Mouse (Mus musculus) forebrain, embryonic 16.5 days (tissue): ENCODE measurements around the gene Mrrf. TPM values are rescaled to one million over a fixed set of nuclear protein-coding genes. Genes with fewer than 3 reads are reported as not detected.
"Not testable (repeated sequence)": the region's sequence is repeated elsewhere in the genome, so short reads cannot be mapped to it uniquely, and the experiment has no call there.

Source experiments
- ATAC-seq: fragments of 200-750 bp; cut with Nextera tagmentation; 2 replicates; pipeline ENCODE4 v1.8.0; 2017; ENCODE audit warnings: mild to moderate bottlenecking, moderate library complexity
- H3K27ac ChIP-seq: fragments of 300-500 bp; sonication (generic); 2 replicates; pipeline ENCODE4 v1.5.1; 2014; ENCODE audit warnings: low read length, control low read depth
- H3K27me3 ChIP-seq: fragments of 300-500 bp; sonication (generic); replicated peaks from 2 replicates; pipeline ENCODE4 v1.6.1; 2014; ENCODE audit warnings: low read length; ENCODE audit not compliant: control insufficient read depth, insufficient read depth
- H3K36me3 ChIP-seq: fragments of 300-500 bp; sonication (generic); 2 replicates; pipeline ENCODE4 v1.6.1; 2014; ENCODE audit not compliant: control insufficient read depth, insufficient read depth
- H3K4me1 ChIP-seq: fragments of 300-500 bp; sonication (generic); replicated peaks from 2 replicates; pipeline ENCODE4 v1.6.1; 2014; ENCODE audit warnings: low read length; ENCODE audit not compliant: control insufficient read depth, insufficient read depth
- H3K4me2 ChIP-seq: fragments of 300-500 bp; sonication (generic); 2 replicates; pipeline ENCODE4 v1.6.1; 2014; ENCODE audit warnings: mild to moderate bottlenecking, low read length, control low read depth
- H3K4me3 ChIP-seq: fragments of 300-500 bp; sonication (generic); replicated peaks from 2 replicates; pipeline ENCODE4 v1.5.1; 2014; ENCODE audit warnings: mild to moderate bottlenecking, low read length, control low read depth
- H3K9ac ChIP-seq: fragments of 300-500 bp; sonication (generic); replicated peaks from 2 replicates; pipeline ENCODE4 v1.6.1; 2014; ENCODE audit warnings: low read depth, low read length, control low read depth
- H3K9me3 ChIP-seq: fragments of 300-500 bp; sonication (generic); 2 replicates; pipeline ENCODE4 v1.6.1; 2016; ENCODE audit warnings: low read length; ENCODE audit not compliant: control insufficient read depth
- WGBS: fragments of 180-500 bp; shearing (Covaris S2); extraction: QIAGEN DNeasy Blood & Tissue Kit; methylation state at CpG from one replicate; pipeline ENCODE4 v1.1.7; 2014; 5-methylcytosine and 5-hydroxymethylcytosine counted together
- polyA plus RNA-seq: library from polyadenylated mRNA; unstranded; fragments of >200 nt; fragmentation: Nextera tagmentation; extraction: Ambion mirVana; gene quantifications from 2 replicates; pipeline ENCODE4 v1.2.1, GENCODE M21; 2015

Gene Mrrf
- polyA plus RNA-seq, 1 experiment from 2014 or later = 26.4 TPM

- H3K4me1 ChIP-seq = no peaks in the 10 kb centered on the region
- H3K9ac ChIP-seq = no peak overlapping the region
- H3K27ac ChIP-seq = no peak overlapping the region
- no peaks in the 10 kb centered on the region for H3K9me3 ChIP-seq
- no peak overlapping the region for H3K4me2 ChIP-seq
- WGBS = 83% methylated on average over 3 of the region's 3 CpGs
- H3K27me3 ChIP-seq = peaks cover 22% of the 10 kb centered on the region
- no peak overlapping the region for H3K4me3 ChIP-seq
- peaks cover 12% of the 10 kb centered on the region for H3K36me3 ChIP-seq
- ATAC-seq = no peak
Measured at GRCm38 (mm10) chr2:36112632-36113031, 23.6 kb upstream of the Mrrf start.

- Histone ChIP-seq H3K9ac (no peak overlapping the region), H3K9me3 (no peaks in the 10 kb centered on the region), H3K27ac (no peak overlapping the region), H3K4me3 (no peak overlapping the region), H3K27me3 (no peaks in the 10 kb centered on the region), H3K36me3 (peaks cover 30% of the 10 kb centered on the region), H3K4me2 (no peak overlapping the region), H3K4me1 (no peaks in the 10 kb centered on the region)
- WGBS = 95% methylated on average over 9 of the region's 9 CpGs
- ATAC-seq = no peak
Measured at GRCm38 (mm10) chr2:36126795-36127429, 9.3 kb upstream of the Mrrf start.

- Histone ChIP-seq H3K4me1 (no peaks in the 10 kb centered on the region), H3K27me3 (no peaks in the 10 kb centered on the region), H3K9me3 (no peaks in the 10 kb centered on the region), H3K27ac (no peak overlapping the region), H3K9ac (no peak overlapping the region), H3K4me3 (no peak overlapping the region), H3K4me2 (no peak overlapping the region), H3K36me3 (peaks cover 32% of the 10 kb centered on the region)
- 83% methylated on average over 4 of the region's 4 CpGs for WGBS
- no peak for ATAC-seq
Measured at GRCm38 (mm10) chr2:36127973-36128372, 8.2 kb upstream of the Mrrf start.

DNA sequence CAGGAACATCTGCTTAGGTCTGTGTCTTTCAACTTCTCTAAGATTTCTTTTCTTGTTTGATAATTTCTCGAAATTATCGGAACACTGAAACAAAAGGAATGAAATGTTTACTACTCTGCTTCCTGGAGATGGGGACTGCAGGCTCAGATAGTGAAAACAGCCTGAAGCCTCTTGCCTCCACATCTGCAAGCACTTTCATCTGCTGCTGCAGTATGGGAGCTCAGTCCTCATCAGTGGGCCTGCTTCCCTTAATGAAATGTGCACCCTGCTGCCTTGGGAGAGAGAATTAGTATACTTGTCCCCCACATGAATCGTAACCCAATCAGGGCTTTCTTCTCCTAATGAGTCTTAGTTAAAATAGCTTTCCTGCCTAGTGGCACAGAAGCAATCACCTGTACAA is 7.1 kb upstream of the Mrrf start:
- no peak overlapping the region for H3K4me3 ChIP-seq
- no peaks in the 10 kb centered on the region for H3K9me3 ChIP-seq
- H3K36me3 ChIP-seq = peaks cover 38% of the 10 kb centered on the region
- no peak overlapping the region for H3K27ac ChIP-seq
- H3K27me3 ChIP-seq = no peaks in the 10 kb centered on the region
- H3K9ac ChIP-seq = no peak overlapping the region
- H3K4me2 ChIP-seq = no peak overlapping the region
- 79% methylated on average over 3 of the region's 3 CpGs for WGBS
- no peak for ATAC-seq
- H3K4me1 ChIP-seq = no peaks in the 10 kb centered on the region

DNA sequence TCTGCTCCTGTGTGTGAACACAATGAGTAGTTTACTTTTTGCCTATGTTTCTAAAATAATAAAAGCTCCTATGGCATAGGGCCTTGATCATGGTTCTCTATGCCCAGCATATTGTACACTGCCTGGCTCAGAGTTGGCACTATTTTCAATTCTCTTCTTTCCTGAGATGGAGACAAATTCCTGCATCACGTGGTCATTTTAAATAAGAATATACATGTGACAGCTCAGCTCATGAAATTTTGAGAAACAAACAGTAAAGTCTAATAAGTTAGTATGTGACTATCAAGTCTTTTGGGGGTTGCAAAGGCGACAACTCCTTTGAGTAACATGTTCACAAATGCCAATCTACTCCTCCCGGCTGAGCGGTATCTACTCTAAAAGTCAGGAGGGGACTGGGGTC is 302 bp upstream of the Mrrf start:
- WGBS = under 1% methylated on average over 4 of the region's 4 CpGs
- peak overlapping the region; percentile 78 for H3K4me3 ChIP-seq
- peak overlapping the region; percentile 67 for H3K4me2 ChIP-seq
- H3K9me3 ChIP-seq = no peaks in the 10 kb centered on the region
- peak overlapping the region; percentile 84 for H3K9ac ChIP-seq
- no peak overlapping the region; the same call in 1 of the 2 replicates for H3K27ac ChIP-seq
- H3K27me3 ChIP-seq = no peaks in the 10 kb centered on the region
- ATAC-seq = no peak
- H3K36me3 ChIP-seq = peaks cover 23% of the 10 kb centered on the region
- H3K4me1 ChIP-seq = peaks cover 15% of the 10 kb centered on the region

DNA sequence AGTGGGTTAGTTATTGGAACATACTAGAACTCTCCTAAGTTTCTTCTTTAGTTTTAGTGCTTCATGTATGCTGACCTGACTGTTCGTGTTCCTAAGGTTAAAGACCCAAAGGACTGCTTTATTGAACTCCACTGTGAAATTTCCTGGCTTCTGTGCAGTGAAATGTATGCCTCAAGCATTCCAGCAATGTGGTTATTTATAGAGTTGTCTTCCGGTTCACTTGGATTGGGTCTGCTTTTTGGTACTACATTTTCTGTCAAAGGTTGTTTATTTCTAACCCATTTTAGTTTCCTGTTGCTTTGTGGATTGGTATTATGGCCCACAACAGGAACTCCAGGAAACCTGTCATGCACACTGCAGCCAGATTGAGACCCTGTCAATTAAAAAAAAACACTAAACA is 2.9 kb downstream of the Mrrf start:
- 80% methylated on average over 2 of the region's 2 CpGs for WGBS

DNA sequence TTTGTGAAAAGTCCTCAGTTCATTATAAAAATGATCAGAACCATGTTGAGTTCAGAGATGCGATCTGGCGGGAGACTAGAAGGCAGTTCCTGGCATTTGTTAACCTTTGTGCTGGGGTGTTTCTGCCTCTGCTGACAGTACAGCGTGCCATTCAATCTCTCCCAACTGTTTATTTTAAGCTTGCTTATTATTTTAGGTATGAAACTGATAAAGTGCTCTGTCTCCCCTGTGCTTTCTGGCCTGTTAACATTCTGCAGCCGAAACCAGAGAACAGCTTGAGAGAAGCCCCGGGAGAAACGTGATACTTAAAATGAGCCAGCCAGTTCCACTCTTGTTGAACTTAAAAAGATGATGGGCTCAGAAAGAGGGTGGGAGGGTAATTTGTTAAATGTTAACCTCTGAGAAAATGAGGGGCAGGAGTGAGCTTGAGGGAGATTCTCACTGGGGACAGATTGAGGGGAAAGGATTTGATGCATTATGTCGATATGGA is 12.7 kb downstream of the Mrrf start:
- H3K4me1 ChIP-seq = no peaks in the 10 kb centered on the region
- no peak overlapping the region for H3K4me2 ChIP-seq
- no peak overlapping the region for H3K27ac ChIP-seq
- 93% methylated on average over 7 of the region's 7 CpGs for WGBS
- H3K4me3 ChIP-seq = no peak overlapping the region
- H3K27me3 ChIP-seq = no peaks in the 10 kb centered on the region
- no peak for ATAC-seq
- H3K36me3 ChIP-seq = peaks cover 2% of the 10 kb centered on the region; the same call in 1 of the 2 replicates
- H3K9ac ChIP-seq = no peak overlapping the region
- H3K9me3 ChIP-seq = no peaks in the 10 kb centered on the region

More for the DNA sequence above, 2.9 kb downstream of the Mrrf start:
- Histone ChIP-seq H3K9me3 (no peaks in the 10 kb centered on the region), H3K36me3 (peaks cover 2% of the 10 kb centered on the region), H3K4me3 (no peak overlapping the region), H3K27me3 (no peaks in the 10 kb centered on the region), H3K4me2 (no peak overlapping the region), H3K4me1 (peaks cover 15% of the 10 kb centered on the region), H3K9ac (no peak overlapping the region), H3K27ac (no peak overlapping the region)
- ATAC-seq = no peak

DNA sequence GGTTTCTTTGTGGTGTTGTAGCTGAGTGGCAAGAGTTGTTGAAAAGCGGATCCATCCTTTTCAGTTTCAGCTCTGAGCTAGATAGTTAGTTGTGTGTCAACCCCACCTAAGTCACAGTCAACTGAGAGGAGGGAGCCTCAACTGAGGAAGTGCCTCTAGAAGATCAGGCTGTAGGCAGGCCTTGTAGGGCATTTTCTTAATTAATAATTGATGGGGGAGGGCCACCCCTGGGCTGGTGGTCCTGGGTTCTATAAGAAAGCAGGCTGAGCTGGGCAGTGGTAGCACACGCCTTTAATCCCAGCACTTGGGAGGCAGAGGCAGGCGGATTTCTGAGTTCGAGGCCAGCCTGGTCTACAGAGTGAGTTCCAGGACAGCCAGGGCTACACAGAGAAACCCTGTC is 16.2 kb downstream of the Mrrf start:
- ATAC-seq, H3K4me3 ChIP-seq, H3K4me2 ChIP-seq, H3K36me3 ChIP-seq, H3K27ac ChIP-seq, H3K9ac ChIP-seq, H3K4me1 ChIP-seq, H3K27me3 ChIP-seq, H3K9me3 ChIP-seq: not testable (repeated sequence)
- WGBS = 92% methylated on average over 4 of the region's 4 CpGs

DNA sequence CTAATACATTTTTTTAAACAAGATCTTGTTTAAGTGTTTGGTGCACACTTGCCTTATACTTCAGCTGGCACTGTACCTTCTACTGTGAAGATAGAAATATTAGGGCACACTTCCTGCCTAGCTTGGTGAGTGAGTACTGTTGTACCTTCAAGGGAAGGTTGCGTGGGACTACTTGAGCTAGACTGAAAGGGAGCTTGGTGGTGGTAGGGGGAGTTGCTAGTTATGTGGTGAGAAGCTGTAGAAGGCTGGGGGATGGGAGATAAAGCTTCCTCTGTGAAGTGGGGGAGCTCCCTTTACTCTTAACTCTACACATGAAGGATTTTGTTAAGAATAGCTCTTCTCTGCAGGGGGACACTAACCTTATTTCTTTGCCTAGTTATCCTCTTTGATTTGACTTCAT is 21.3 kb downstream of the Mrrf start:
- Histone ChIP-seq H3K27ac (no peak overlapping the region), H3K4me1 (no peaks in the 10 kb centered on the region), H3K4me3 (no peak overlapping the region), H3K9ac (no peak overlapping the region), H3K27me3 (no peaks in the 10 kb centered on the region), H3K9me3 (no peaks in the 10 kb centered on the region), H3K4me2 (no peak overlapping the region), H3K36me3 (peaks cover 4% of the 10 kb centered on the region; the same call in 1 of the 2 replicates)
- 92% methylated on average over 1 of the region's 1 CpGs for WGBS
- ATAC-seq = no peak

DNA sequence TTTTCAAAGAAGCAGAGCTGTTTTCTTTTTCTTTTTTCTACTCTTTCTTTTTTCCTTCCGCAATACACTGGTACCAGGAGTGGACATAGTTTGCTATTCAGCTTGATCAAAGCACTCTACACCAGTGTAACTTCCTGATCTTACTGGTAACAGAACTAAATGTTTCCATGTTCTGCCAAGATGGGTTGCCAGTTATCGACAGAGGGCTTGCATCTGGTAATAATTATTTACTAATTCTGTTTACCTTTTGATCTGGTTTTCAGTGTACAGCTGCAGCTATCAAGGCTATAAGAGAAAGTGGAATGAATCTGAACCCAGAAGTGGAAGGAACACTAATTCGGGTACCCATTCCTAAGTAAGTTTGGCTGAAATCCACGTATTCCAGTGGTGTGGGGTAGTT is 23.1 kb downstream of the Mrrf start:
- Histone ChIP-seq H3K9me3 (no peaks in the 10 kb centered on the region), H3K4me2 (no peak overlapping the region), H3K27me3 (no peaks in the 10 kb centered on the region), H3K4me1 (no peaks in the 10 kb centered on the region), H3K27ac (no peak overlapping the region), H3K4me3 (no peak overlapping the region), H3K9ac (no peak overlapping the region), H3K36me3 (0 out of 2 replicates have a peak, but pooled peaks cover 2% of the 10 kb centered on the region)
- WGBS = 92% methylated on average over 4 of the region's 4 CpGs
- no peak for ATAC-seq
